ENCODE assay signal across 17 mouse cellular contexts in the genomic region with DNA sequence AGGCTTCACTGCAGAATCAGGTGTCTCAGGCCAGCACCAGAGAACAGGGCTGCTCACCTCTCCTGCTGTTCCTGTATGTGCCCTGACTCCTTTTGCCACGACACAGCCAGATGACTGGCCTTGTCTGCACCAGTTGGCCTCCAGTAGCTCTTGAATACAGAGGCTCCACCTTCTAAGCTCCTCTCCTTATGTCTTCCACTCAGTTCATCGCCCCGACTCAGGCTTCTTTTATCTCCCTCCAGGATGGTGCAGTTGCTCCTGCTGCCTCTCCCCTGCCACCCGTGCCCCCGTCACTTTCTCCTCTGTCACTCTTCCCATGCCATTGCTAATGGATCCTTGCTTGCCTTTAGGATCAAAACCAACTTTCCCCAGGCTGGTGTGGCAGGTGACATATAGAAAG.
"Had no signal": no experiment of that assay in that cellular context is flagged by ENCODE, and none has a peak within 500 bp of the region (broad histone marks: within the 10 kb centered on the region; RNA-seq: fewer than 3 reads in every experiment).

No protein-coding gene starts in this region.

- ATAC-seq: lung, postnatal 0 days; midbrain, embryonic 13.5 days; midbrain, embryonic 15.5 days had no signal

- H3K4me2 ChIP-seq: lung, embryonic 15.5 days; midbrain, embryonic 11.5 days; midbrain, embryonic 13.5 days; midbrain, embryonic 15.5 days; neural tube, embryonic 12.5 days; stomach, embryonic 15.5 days had no signal

- H3K4me3 ChIP-seq: lung, embryonic 15.5 days; megakaryocyte, embryonic 14.5 days; midbrain, embryonic 13.5 days; midbrain, embryonic 15.5 days; neural tube, embryonic 12.5 days; stomach, embryonic 15.5 days had no signal

- H3K9me3 ChIP-seq: lung, embryonic 15.5 days; midbrain, embryonic 15.5 days; stomach, embryonic 15.5 days had no signal

- H3K27ac ChIP-seq: lung, embryonic 15.5 days; macrophage; midbrain, embryonic 13.5 days; midbrain, embryonic 15.5 days; neural tube, embryonic 12.5 days; stomach, embryonic 15.5 days; stomach, postnatal 0 days had no signal

- H3K36me3 ChIP-seq: lung, embryonic 15.5 days; midbrain, embryonic 13.5 days; midbrain, embryonic 15.5 days; neural tube, embryonic 12.5 days; stomach, embryonic 15.5 days had no signal

- DNase-seq: lung, adult 2 months; lung, postnatal 14 days; lung, postnatal 36 days; right cerebral cortex, postnatal 14 days; thymus, adult 2 months; thymus, postnatal 25 days; thymus, postnatal 4 days had no signal

- H3K9ac ChIP-seq: lung, embryonic 15.5 days; midbrain, embryonic 13.5 days; midbrain, embryonic 15.5 days; neural tube, embryonic 12.5 days; stomach, embryonic 15.5 days had no signal

- H3K27me3 ChIP-seq: lung, embryonic 15.5 days; midbrain, embryonic 13.5 days; midbrain, embryonic 15.5 days; neural tube, embryonic 12.5 days; stomach, embryonic 15.5 days had no signal
